Mouse (Mus musculus) limb, embryonic 14.5 days (tissue): ENCODE results near the gene Card11. TPM values are rescaled to one million over a fixed set of nuclear protein-coding genes. Genes with fewer than 3 reads are reported as not detected.

Experiments
- ATAC-seq: fragments of 200-750 bp; cut with Nextera tagmentation; 2 replicates; pipeline ENCODE4 v1.8.0; 2017; ENCODE audit warnings: low read depth, moderate number of reproducible peaks, moderate TSS enrichment; ENCODE audit not compliant: low FRiP score
- DNase-seq: peaks from one replicate; pipeline ENCODE4 v3.0.0-alpha.2; 2015; ENCODE audit warnings: low spot score
- H3K27ac ChIP-seq: fragments of 300-500 bp; sonication (generic); replicated peaks from 2 replicates; pipeline ENCODE4 v1.5.1; 2014; ENCODE audit warnings: low read depth, mild to moderate bottlenecking, low read length, moderate library complexity, mixed read lengths
- H3K27me3 ChIP-seq: fragments of 300-500 bp; sonication (generic); 2 replicates; pipeline ENCODE4 v1.6.1; 2014; ENCODE audit warnings: low read length, mixed read lengths; ENCODE audit not compliant: control insufficient read depth, insufficient read depth
- H3K36me3 ChIP-seq: fragments of 300-500 bp; sonication (generic); 2 replicates; pipeline ENCODE4 v1.6.1; 2014; ENCODE audit warnings: mild to moderate bottlenecking, low read length, moderate library complexity, mixed read lengths; ENCODE audit not compliant: control insufficient read depth, insufficient read depth
- H3K4me1 ChIP-seq: fragments of 300-500 bp; sonication (generic); 2 replicates; pipeline ENCODE4 v1.6.1; 2014; ENCODE audit warnings: antibody characterized with exemption, low read length, mixed read lengths; ENCODE audit not compliant: control insufficient read depth, insufficient read depth
- H3K4me2 ChIP-seq: fragments of 300-500 bp; sonication (generic); replicated peaks from 2 replicates; pipeline ENCODE4 v1.6.1; 2014; ENCODE audit warnings: low read depth, mild to moderate bottlenecking, low read length, moderate library complexity; ENCODE audit not compliant: severe bottlenecking
- H3K4me3 ChIP-seq: fragments of 300-500 bp; sonication (generic); replicated peaks from 2 replicates; pipeline ENCODE4 v1.5.1; 2014; ENCODE audit warnings: low read length
- H3K9ac ChIP-seq: fragments of 300-500 bp; sonication (generic); 2 replicates; pipeline ENCODE4 v1.6.1; 2014; ENCODE audit warnings: mild to moderate bottlenecking, low read depth, low read length, moderate library complexity; ENCODE audit not compliant: severe bottlenecking
- H3K9me3 ChIP-seq: fragments of 300-500 bp; sonication (generic); 2 replicates; pipeline ENCODE4 v1.6.1; 2016; ENCODE audit warnings: low read length; ENCODE audit not compliant: control insufficient read depth
- POLR2A ChIP-seq: fragments of 200-500 bp; IDR thresholded peaks from 2 replicates; pipeline ENCODE4 v1.8.0; 2012; ENCODE audit warnings: inconsistent platforms, mild to moderate bottlenecking, moderate library complexity, borderline replicate concordance; ENCODE audit not compliant: insufficient read depth, insufficient read length; ENCODE audit errors: extremely low read depth
- WGBS: fragments of 180-500 bp; shearing (Covaris S2); extraction: QIAGEN DNeasy Blood & Tissue Kit; methylation state at CpG from one replicate; pipeline ENCODE4 v1.1.7; 2014; 5-methylcytosine and 5-hydroxymethylcytosine counted together
- polyA plus RNA-seq, 2 experiments: library from polyadenylated mRNA; depleted of rRNA in 1 of 2; stranded (reverse) in 1 of 2; unstranded in 1 of 2; fragments of >200 nt; fragmentation: Nextera tagmentation in 1 of 2; extraction: Ambion mirVana in 1 of 2; gene quantifications; 2 replicates each; pipeline versions ENCODE4 v1.2.1 to v1.2.3; 2012 to 2014

Card11 gene
- polyA plus RNA-seq, 2 experiments = 0.53 to 0.66 TPM

DNA sequence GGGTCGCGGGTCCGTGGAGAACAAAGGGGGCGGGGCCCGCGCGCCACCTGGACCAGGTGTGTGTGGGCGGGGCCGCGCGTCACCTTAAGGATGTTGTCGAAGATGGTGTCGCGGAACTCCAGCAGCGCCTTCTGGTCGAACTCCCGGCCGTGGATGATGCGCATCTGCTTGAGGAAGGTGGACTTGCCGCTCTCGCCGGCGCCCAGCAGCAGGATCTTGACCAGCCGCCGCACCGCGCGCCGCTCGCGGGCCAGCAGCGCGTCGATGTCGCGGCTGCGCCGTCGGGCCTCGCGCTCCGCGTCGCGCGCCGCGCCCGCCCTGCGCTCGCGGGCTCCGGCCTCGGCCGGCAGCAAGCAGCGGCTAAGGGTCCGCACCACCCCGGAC, 170.5 kb downstream of the Card11 start:
- WGBS = 0% methylated on average over 32 of the region's 58 CpGs

DNA sequence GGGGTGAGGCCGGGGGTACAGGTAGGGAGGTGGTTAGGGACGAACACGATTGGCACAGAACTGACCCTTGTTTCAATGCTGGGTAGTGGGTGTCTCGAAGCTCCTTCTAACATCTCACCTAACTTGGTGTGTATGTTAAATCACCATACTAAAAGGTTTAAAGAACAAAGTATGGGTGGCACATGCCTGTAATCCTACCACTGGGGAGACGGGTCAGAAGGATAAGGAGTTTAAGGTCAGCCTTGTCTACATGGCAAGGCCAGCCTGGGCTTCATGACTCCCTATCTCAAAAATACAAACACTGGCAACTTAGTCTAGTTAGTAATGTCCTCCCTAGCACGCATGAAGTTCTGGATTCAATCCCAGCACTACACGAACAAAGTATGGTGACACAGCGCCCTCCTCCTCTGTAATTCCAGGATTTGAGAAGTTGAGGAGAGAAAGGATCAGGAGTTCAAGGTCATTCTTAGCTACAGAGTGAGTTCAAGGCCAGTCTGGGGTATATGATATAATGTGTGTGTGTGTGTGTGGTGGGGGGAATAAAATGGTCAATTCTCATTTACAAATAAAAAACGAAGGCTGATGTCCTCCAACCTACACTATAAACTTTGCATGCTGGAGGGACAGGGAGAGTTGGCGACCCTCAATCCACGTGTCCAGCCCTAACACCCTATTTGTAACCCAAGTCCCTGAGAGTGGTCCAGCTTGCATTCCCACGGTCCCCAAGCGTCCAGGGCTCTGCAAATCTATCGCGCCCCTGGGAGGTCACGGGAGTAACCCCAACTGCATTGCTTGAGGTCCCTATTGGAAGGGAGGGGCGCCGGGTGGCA, 171.1 kb downstream of the Card11 start:
- no peak for DNase-seq

More for the DNA sequence above, 170.5 kb downstream of the Card11 start:
- Histone ChIP-seq H3K4me2 (peak overlapping the region; percentile 96), H3K9me3 (no peaks in the 10 kb centered on the region), H3K9ac (peak overlapping the region; percentile 82), H3K4me1 (peaks cover 27% of the 10 kb centered on the region), H3K27ac (peak overlapping the region; percentile 67), H3K36me3 (peaks cover 4% of the 10 kb centered on the region), H3K27me3 (no peaks in the 10 kb centered on the region), H3K4me3 (peak overlapping the region; percentile 69)
- no peak; the same call in 1 of the 2 replicates for ATAC-seq
- no peak for TF ChIP-seq POLR2A
- DNase-seq = peak; percentile 23

DNA sequence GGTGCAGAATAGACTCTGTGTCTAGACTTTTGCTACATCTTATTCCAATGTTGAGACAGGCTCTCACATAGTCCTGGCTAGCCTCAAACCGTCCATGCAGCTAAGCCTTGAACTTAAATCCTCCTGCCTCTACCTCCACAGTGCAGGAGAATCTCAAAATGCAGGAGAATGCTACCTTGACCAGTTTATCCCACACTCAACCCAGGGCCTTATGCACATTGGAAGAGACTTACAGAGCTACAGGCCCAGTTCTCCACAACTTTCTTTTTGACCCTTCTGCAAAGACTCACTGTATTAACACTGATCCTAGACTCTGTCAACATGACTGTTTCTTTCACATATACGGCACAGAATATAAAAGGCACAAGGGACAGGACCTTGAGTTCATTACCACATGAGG, 172.0 kb downstream of the Card11 start:
- no peaks in the 10 kb centered on the region for H3K27me3 ChIP-seq
- peaks cover 4% of the 10 kb centered on the region for H3K36me3 ChIP-seq
- ATAC-seq (no peak), DNase-seq (no peak)
- peak overlapping the region; percentile 41; the same call in 1 of the 2 replicates for H3K9ac ChIP-seq
- no peaks in the 10 kb centered on the region for H3K9me3 ChIP-seq
- TF ChIP-seq POLR2A = no peak
- peak overlapping the region; percentile 35 for H3K4me2 ChIP-seq
- peak overlapping the region; percentile 0; the same call in 1 of the 2 replicates for H3K4me3 ChIP-seq
- 58% methylated on average over 2 of the region's 2 CpGs for WGBS
- no peak overlapping the region for H3K27ac ChIP-seq
- peaks cover 27% of the 10 kb centered on the region for H3K4me1 ChIP-seq

More for the DNA sequence above, 171.1 kb downstream of the Card11 start:
- H3K4me1 ChIP-seq = peaks cover 27% of the 10 kb centered on the region
- 37% methylated on average over 18 of the region's 18 CpGs for WGBS
- 0 out of 2 replicates have a peak overlapping the region, but pooled peaks have one; percentile 67 for H3K27ac ChIP-seq
- no peaks in the 10 kb centered on the region for H3K9me3 ChIP-seq
- peak overlapping the region; percentile 96 for H3K4me2 ChIP-seq
- TF ChIP-seq POLR2A = no peak
- peak overlapping the region; percentile 82 for H3K9ac ChIP-seq
- H3K4me3 ChIP-seq = peak overlapping the region; percentile 69
- peaks cover 4% of the 10 kb centered on the region for H3K36me3 ChIP-seq
- ATAC-seq = no peak
- H3K27me3 ChIP-seq = no peaks in the 10 kb centered on the region

DNA sequence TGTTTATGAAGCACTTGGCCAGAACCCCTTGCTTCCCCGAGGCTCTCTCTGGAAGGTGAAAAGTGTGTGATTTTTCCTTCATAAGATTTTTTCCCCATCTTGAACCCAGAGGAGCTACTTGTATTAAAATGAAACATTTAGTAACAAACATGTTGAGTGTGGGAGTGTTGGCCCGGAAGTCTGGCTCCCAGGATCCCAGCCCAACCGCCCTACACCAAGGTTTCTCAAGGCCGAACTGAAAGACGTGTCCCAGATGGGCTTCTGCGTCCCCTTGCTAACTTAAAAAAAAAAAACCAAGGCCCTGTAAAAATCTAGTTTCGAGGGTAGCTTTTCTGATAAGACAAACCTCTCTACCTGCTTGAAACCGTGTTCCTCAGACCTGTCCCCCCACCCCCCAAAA, 172.5 kb downstream of the Card11 start:
- Histone ChIP-seq H3K36me3 (peaks cover 4% of the 10 kb centered on the region), H3K4me1 (peaks cover 27% of the 10 kb centered on the region), H3K4me3 (peak overlapping the region; percentile 0; the same call in 1 of the 2 replicates), H3K27ac (no peak overlapping the region), H3K4me2 (peak overlapping the region; percentile 35), H3K27me3 (no peaks in the 10 kb centered on the region), H3K9ac (peak overlapping the region; percentile 41; the same call in 1 of the 2 replicates), H3K9me3 (no peaks in the 10 kb centered on the region)
- no peak for DNase-seq
- TF ChIP-seq POLR2A = no peak
- ATAC-seq = no peak
- 53% methylated on average over 8 of the region's 8 CpGs for WGBS

DNA sequence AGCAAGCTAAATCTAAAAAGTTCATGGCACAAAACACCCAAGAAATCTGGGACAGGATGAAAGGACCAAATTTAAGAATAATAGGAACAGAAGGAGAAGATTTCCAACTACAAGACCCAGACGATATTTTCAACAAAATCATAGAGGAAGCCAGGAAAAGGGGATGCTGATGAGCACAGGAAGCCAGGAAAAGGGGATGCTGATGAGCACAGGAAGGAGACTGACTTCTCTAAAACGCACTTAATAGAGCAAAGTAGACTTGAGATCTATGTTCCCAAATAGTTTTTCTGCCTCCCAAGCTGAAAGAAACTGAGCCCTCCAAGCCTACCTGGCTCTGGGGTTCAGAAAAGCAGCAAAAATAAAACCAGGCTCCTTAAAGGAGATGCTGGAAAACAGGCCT, 173.0 kb downstream of the Card11 start:
- WGBS = 46% methylated on average over 2 of the region's 2 CpGs
- H3K27me3 ChIP-seq = no peaks in the 10 kb centered on the region
- 0 out of 2 replicates have a peak overlapping the region, but pooled peaks have one; percentile 43 for H3K27ac ChIP-seq
- H3K4me3 ChIP-seq = no peak overlapping the region
- H3K9ac ChIP-seq = no peak overlapping the region
- TF ChIP-seq POLR2A = no peak
- ATAC-seq (no peak), DNase-seq (no peak)
- no peaks in the 10 kb centered on the region for H3K9me3 ChIP-seq
- H3K36me3 ChIP-seq = peaks cover 4% of the 10 kb centered on the region
- H3K4me2 ChIP-seq = no peak overlapping the region
- H3K4me1 ChIP-seq = peaks cover 27% of the 10 kb centered on the region
